Mouse (Mus musculus) CH12.LX (cell line): ENCODE measurements at regions not wholly inside any gene's neighbourhood (a gene's known extent, or its start where the extent isn't known, plus 50 kb on each side); places are given as distances from the start of the nearest gene placed in this dataset.

ENCODE experiments used
- BHLHE40 ChIP-seq: IDR thresholded peaks from 2 replicates; pipeline ENCODE4 v1.6.1; 2011; ENCODE audit warnings: mild to moderate bottlenecking, low read depth, low read length, improper control_type of control experiment
- CTCF ChIP-seq, 2 experiments: IDR thresholded peaks in 1 of 2; conservative IDR thresholded peaks in 1 of 2; 2 replicates each; pipeline ENCODE4 v1.5.1; 2011 to 2012; ENCODE audit warnings: low read depth in 2 of 2, low read length in 2 of 2, improper control_type of control experiment in 1 of 2, inconsistent platforms in 1 of 2, mild to moderate bottlenecking in 1 of 2, moderate library complexity in 1 of 2
- E2F4 ChIP-seq: IDR thresholded peaks from 2 replicates; pipeline ENCODE4 v1.6.1; 2011; ENCODE audit warnings: low read depth, low read length, improper control_type of control experiment; ENCODE audit not compliant: insufficient replicate concordance
- GABPA ChIP-seq: IDR thresholded peaks from 2 replicates; pipeline ENCODE4 v1.6.1; 2012; ENCODE audit warnings: low read depth, low read length, improper control_type of control experiment, inconsistent platforms; ENCODE audit not compliant: insufficient replicate concordance
- KAT2A ChIP-seq: IDR thresholded peaks from 2 replicates; pipeline ENCODE4 v1.6.1; 2012; ENCODE audit warnings: low read length, improper control_type of control experiment, inconsistent platforms; ENCODE audit not compliant: insufficient replicate concordance
- NRF1 ChIP-seq: IDR thresholded peaks from 2 replicates; pipeline ENCODE4 v1.6.1; 2014; ENCODE audit warnings: low read depth, mild to moderate bottlenecking, inconsistent platforms, low read length, improper control_type of control experiment, moderate library complexity
- POLR2A ChIP-seq: IDR thresholded peaks from 2 replicates; pipeline ENCODE4 v1.6.1; 2011; ENCODE audit warnings: low read depth, mild to moderate bottlenecking, improper control_type of control experiment, low read length
- RCOR1 ChIP-seq: conservative IDR thresholded peaks from 2 replicates; pipeline ENCODE4 v1.6.1; 2012; ENCODE audit warnings: low read depth, mild to moderate bottlenecking, inconsistent platforms, low read length, improper control_type of control experiment
- ZC3H11A ChIP-seq: IDR thresholded peaks from 2 replicates; pipeline ENCODE4 v1.6.1; 2012; ENCODE audit warnings: low read depth, mild to moderate bottlenecking, inconsistent platforms, low read length, improper control_type of control experiment

DNA sequence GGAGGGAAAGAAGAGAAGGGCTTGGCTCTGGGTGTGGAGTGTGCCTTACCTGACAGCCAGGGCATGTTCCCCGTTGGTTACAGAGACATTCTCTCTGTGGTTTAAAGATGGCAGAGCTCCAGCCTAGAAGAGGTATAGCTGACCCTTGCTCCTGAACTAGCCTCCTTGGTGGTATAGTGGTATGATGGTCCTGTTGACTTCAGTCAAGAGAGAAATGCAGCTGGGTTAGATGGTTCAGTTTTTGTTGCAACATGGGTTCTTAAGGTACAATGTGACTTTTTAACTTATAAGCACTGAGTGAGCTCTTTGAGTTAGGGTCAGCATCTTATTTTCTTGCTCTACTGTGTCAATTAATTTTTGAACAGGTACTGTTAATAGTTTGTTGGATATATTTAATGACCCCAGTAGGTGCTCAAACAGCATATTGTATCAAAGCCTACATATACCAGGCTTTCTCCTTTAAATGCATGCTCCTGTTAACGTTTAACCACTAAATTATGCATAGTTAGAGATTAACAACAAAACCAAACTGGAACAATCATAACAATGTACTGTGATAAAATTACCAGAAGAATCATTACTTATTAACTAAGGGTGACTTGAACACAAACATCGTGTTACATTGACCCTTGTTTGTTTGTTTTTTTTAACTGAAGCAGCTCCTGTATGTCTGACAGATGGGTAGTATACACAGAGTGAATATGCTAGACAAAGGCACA lies 70.5 kb upstream of the Nrxn3 start:
- TF ChIP-seq BHLHE40 (no peak), POLR2A (no peak), ZC3H11A (no peak), KAT2A (no peak), RCOR1 (no peak), CTCF (conservative IDR thresholded peaks at IDR 0.05 in 1 of 2, IDR thresholded peaks at IDR 0.05 in 1 of 2; ENCODE audit: low read depth in 2 of 2, low read length in 2 of 2) (no peak), GABPA (no peak), E2F4 (no peak), NRF1 (no peak)
